Mouse (Mus musculus) G1E (cell line): ENCODE data around the gene Rec8. TPM values are rescaled to one million over a fixed set of nuclear protein-coding genes. Genes with fewer than 3 reads are reported as not detected.
A peak's percentile ranks its signal among the peaks of the same experiment; 100 is the strongest.

ENCODE experiments used
- ATAC-seq: 2 replicates; pipeline ENCODE4 v1.8.0; 2016; ENCODE audit warnings: mild to moderate bottlenecking; ENCODE audit not compliant: insufficient number of reproducible peaks, poor library complexity, low FRiP score, severe bottlenecking; ENCODE audit errors: extremely low read depth
- DNase-seq: peaks from one replicate; pipeline ENCODE4 v3.0.0; 2012; ENCODE audit warnings: low spot score
- H3K27me3 ChIP-seq: 2 replicates; pipeline ENCODE4 v1.6.1; 2012; ENCODE audit warnings: mild to moderate bottlenecking, low read length, inconsistent platforms; ENCODE audit not compliant: insufficient read depth
- H3K36me3 ChIP-seq: replicated peaks from 2 replicates; pipeline ENCODE3; 2012; ENCODE audit warnings: mild to moderate bottlenecking, inconsistent platforms
- H3K4me1 ChIP-seq: 2 replicates; pipeline ENCODE4 v1.6.1; 2012; ENCODE audit warnings: low read depth, low read length, inconsistent platforms, mixed read lengths; ENCODE audit not compliant: insufficient read depth
- H3K4me3 ChIP-seq: 2 replicates; pipeline ENCODE4 v1.5.1; 2012; ENCODE audit warnings: low read depth, mild to moderate bottlenecking, inconsistent platforms, low read length, moderate library complexity, mixed read lengths
- H3K9me3 ChIP-seq: replicated peaks from 2 replicates; pipeline ENCODE4 v1.6.1; 2012; ENCODE audit warnings: inconsistent platforms
- CTCF ChIP-seq: IDR thresholded peaks from 2 replicates; pipeline ENCODE4 v1.5.1; 2012; ENCODE audit warnings: low read depth, low read length, inconsistent platforms, mixed read lengths
- GATA1 ChIP-seq: IDR thresholded peaks from 2 replicates; pipeline ENCODE4 v1.6.1; 2012; ENCODE audit warnings: borderline replicate concordance, low read length, inconsistent platforms, mixed read lengths
- GATA2 ChIP-seq: IDR thresholded peaks from 2 replicates; pipeline ENCODE4 v1.6.1; 2012; ENCODE audit warnings: low read depth, low read length, inconsistent platforms, borderline replicate concordance
- POLR2AphosphoS5 ChIP-seq: IDR thresholded peaks from 2 replicates; pipeline ENCODE4 v1.6.1; 2012; ENCODE audit warnings: low read depth, low read length, inconsistent platforms; ENCODE audit not compliant: insufficient replicate concordance
- TAL1 ChIP-seq: conservative IDR thresholded peaks from 2 replicates; pipeline ENCODE4 v1.6.1; 2012; ENCODE audit warnings: low read depth, low read length, inconsistent platforms, mixed read lengths
- polyA plus RNA-seq: library from polyadenylated mRNA; stranded (reverse); fragments of >175 nt; gene quantifications from 2 replicates; pipeline ENCODE4 v1.2.3, GENCODE M21; 2012
- total RNA-seq, 2 experiments: library from RNA; stranded (forward) in 1 of 2; stranded (reverse) in 1 of 2; fragments of 200-1000 nt in 1 of 2; fragments of >200 nt in 1 of 2; fragmentation: Nextera tagmentation in 1 of 2; gene quantifications; 2 replicates each; pipeline ENCODE4 v1.2.3; 2014 to 2017

The Rec8 gene
- total and polyA plus RNA-seq, 3 experiments = 89.9 to 144 (median 123) TPM

- peaks cover 35% of the 10 kb centered on the region for H3K36me3 ChIP-seq
- peaks cover 66% of the 10 kb centered on the region for H3K4me1 ChIP-seq
- H3K4me3 ChIP-seq = peak within 1 kb of the TSS; percentile 79
- ATAC-seq (peak; percentile 82), DNase-seq (peak; percentile 94)
- H3K27me3 ChIP-seq = no peaks in the 10 kb centered on the region; the same call in 1 of the 2 replicates
- H3K9me3 ChIP-seq = no peaks in the 10 kb centered on the region
- TF ChIP-seq TAL1 (no peak), GATA1 (no peak), POLR2AphosphoS5 (no peak), GATA2 (no peak), CTCF (no peak)
Observed at GRCm38 (mm10) chr14:55577871-55578667, 39.8 kb upstream of the Rec8 start, which contains the start of gene Psme1. Gene Psme1, plus strand, starts transcription at chr14:55578123.

- Histone ChIP-seq H3K36me3 (peaks cover 40% of the 10 kb centered on the region), H3K27me3 (no peaks in the 10 kb centered on the region; the same call in 1 of the 2 replicates), H3K4me1 (peaks cover 72% of the 10 kb centered on the region), H3K4me3 (peak overlapping the region; percentile 79), H3K9me3 (no peaks in the 10 kb centered on the region)
- DNase-seq (peak; percentile 29), ATAC-seq (peak; percentile 25; the same call in 1 of the 2 replicates)
- TF ChIP-seq POLR2AphosphoS5 (no peak), GATA1 (no peak), GATA2 (no peak), CTCF (no peak), TAL1 (no peak)
Observed at GRCm38 (mm10) chr14:55578668-55579269, 39.1 kb upstream of the Rec8 start.

- no peaks in the 10 kb centered on the region for H3K9me3 ChIP-seq
- H3K36me3 ChIP-seq = peaks cover 40% of the 10 kb centered on the region
- no peak for DNase-seq
- TF ChIP-seq GATA2 = no peak
- no peak for TF ChIP-seq GATA1
- TF ChIP-seq TAL1 = no peak
- TF ChIP-seq CTCF = no peak
- TF ChIP-seq POLR2AphosphoS5 = no peak
- peak overlapping the region; percentile 79; the same call in 1 of the 2 replicates for H3K4me3 ChIP-seq
- ATAC-seq = no peak
- peaks cover 75% of the 10 kb centered on the region for H3K4me1 ChIP-seq
- H3K27me3 ChIP-seq = no peaks in the 10 kb centered on the region; the same call in 1 of the 2 replicates
Observed at GRCm38 (mm10) chr14:55579511-55580496, 38.0 kb upstream of the Rec8 start.

DNA sequence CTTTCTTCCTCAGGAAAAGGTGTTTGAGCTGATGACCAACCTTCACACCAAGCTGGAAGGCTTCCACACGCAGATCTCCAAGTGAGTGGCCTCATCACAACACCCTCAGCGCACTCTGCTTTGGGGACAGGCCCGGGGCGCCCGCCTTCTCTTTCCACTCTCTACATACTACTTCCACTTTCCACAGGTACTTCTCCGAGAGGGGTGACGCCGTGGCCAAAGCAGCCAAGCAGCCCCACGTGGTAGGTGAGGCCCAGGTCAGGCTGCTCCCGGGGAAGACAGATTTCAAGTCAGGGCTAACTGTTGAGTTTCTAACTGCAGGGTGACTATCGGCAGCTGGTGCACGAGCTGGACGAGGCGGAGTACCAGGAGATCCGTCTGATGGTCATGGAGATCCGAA is 37.1 kb upstream of the Rec8 start:
- no peak for ATAC-seq
- no peaks in the 10 kb centered on the region for H3K27me3 ChIP-seq
- TF ChIP-seq GATA2 = no peak
- TF ChIP-seq GATA1 = no peak
- no peak for TF ChIP-seq CTCF
- no peak for TF ChIP-seq POLR2AphosphoS5
- no peak for TF ChIP-seq TAL1
- peaks cover 77% of the 10 kb centered on the region for H3K4me1 ChIP-seq
- DNase-seq = no peak
- peaks cover 40% of the 10 kb centered on the region for H3K36me3 ChIP-seq
- no peak overlapping the region for H3K4me3 ChIP-seq
- no peaks in the 10 kb centered on the region for H3K9me3 ChIP-seq

DNA sequence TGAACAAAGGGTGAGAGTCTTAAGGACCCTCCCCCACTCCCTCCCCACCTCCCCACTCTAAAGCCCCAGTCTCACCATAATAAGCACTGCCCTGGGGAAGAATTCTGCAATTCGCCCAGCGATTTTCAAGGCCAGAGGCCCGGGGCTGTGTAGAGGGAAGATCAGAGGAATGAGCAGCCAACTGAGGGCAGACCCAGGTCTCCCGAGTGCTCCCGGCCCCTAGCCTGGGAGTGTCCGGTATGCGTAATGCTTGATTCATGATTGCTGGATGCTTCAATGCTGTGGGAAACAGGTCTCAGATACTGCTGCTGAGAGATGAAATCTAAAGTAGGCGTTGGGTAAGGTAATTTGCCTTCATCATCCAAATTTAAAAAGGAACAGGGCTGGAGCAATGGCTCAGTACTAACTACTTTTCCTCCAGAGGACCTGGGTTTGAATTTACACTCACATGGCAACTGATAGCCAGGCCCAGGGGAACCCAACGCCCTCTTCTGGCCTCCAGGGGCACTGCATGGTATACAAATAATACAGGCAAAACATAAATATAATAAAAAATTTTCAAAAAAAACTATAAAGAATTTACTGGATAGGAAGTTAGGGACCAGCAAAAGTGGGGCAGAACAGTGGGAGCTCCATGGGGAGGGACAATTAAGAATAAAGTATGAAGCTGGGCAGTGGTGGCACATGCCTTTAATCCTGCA is 35.7 kb upstream of the Rec8 start:
- Histone ChIP-seq H3K27me3 (no peaks in the 10 kb centered on the region), H3K4me3 (no peak overlapping the region), H3K9me3 (no peaks in the 10 kb centered on the region), H3K4me1 (peaks cover 80% of the 10 kb centered on the region), H3K36me3 (peaks cover 43% of the 10 kb centered on the region)
- DNase-seq (no peak), ATAC-seq (no peak)
- TF ChIP-seq CTCF (peak; percentile 13; the same call in 1 of the 2 replicates), GATA1 (no peak)

GRCm38 (mm10) chr14:55584303-55584701 is 33.5 kb upstream of the Rec8 start:
- no peak for TF ChIP-seq POLR2AphosphoS5
- no peak for TF ChIP-seq CTCF
- TF ChIP-seq GATA2 = no peak

More at GRCm38 (mm10) chr14:55584303-55584701, 33.5 kb upstream of the Rec8 start:
- Histone ChIP-seq H3K27me3 (no peaks in the 10 kb centered on the region), H3K36me3 (peaks cover 62% of the 10 kb centered on the region), H3K9me3 (no peaks in the 10 kb centered on the region), H3K4me3 (peak overlapping the region; percentile 90), H3K4me1 (peaks cover 80% of the 10 kb centered on the region)
- ATAC-seq (no peak), DNase-seq (no peak)
